Mouse (Mus musculus) R1 (cell line): ENCODE data around the gene Tpp2.
A peak's percentile ranks its signal among the peaks of the same experiment; 100 is the strongest.
"Not testable (repeated sequence)": the region's sequence is repeated elsewhere in the genome, so short reads cannot be mapped to it uniquely, and the experiment has no call there.

Experiments used
- DNase-seq: peaks from one replicate; pipeline ENCODE4 v3.0.0-alpha.2; 2018; ENCODE audit warnings: low read depth, low spot score

Gene Tpp2

DNA sequence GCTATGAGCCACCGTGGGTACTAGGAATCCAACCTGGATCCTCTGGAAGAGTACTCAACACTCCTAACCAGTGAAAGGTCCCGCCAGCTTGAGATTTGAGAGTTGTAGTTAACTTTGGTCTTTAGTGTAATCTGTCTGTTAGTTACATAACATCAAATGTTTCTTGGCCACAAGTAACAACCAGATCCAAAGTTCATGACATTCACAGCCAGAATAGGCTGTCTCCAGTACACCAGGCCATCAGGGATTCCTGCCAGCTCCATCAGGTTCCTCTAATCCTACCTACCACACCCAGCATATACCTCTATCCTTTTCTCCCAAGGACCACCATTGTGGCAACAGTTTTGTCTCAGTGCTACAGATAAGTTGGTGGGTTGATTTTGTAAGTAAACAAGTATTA, 82.1 kb downstream of the Tpp2 start:
- no peak for DNase-seq

DNA sequence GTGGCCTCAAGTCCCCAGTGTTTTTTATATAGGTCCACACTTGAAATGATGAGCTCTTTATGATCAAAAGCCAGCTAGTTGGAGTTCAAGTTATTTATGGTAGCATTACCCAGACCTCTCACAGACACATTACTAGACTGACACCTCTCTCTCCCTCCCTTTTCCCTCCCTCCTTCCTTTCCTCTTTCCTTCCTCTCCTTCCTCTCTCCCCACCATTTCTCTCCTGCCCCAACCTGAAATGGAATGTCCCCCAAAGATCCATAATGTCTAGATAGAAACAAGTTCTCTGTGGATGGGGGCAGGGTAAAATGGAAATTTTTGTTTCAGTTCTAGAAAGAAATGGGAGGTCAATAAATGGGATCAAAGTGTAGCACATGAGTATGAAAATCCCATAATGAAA, 86.5 kb downstream of the Tpp2 start, which contains the start of gene Mettl21c:
TSS of gene Mettl21c (minus strand) at position 101 of the 400 bp plus-strand sequence.
- DNase-seq = no peak

DNA sequence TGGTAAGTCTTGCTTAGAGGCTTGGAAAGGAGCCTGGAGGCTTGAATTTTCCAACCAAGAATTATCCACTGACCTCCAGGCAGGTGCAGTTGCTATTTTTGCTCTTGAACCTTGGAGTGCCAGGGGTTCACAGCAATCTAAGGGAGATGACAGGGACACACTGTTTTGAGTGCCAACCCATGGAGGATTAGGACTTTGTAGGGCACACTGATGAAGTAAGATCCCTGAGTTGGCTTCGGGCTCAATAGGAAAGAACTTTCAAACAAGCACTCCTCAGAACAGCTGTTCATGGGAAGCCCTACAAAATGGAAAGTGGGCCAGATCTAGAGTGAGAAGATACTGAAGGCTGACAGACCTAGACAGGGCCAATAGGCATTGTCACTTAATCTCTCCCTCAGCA, 89.2 kb downstream of the Tpp2 start:
- DNase-seq = no peak

DNA sequence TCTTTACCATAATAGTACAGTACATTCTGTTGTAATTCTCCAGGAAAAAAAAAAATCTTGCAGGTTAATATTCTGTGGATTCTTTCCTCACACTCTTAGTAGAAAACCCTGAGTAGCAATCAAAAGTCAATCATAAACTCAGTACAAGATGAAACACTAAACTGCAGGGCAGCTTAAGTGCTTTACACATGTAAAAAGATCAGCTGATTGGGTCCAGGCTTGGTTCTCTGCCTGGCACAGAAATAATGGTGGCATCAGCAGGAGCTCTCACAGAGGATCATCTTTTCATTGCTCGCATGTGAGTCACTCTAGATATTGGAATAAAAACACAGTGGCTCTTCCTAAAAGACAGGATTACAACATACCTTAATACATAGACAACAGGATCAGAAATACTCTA, 94.2 kb downstream of the Tpp2 start:
- DNase-seq = no peak

DNA sequence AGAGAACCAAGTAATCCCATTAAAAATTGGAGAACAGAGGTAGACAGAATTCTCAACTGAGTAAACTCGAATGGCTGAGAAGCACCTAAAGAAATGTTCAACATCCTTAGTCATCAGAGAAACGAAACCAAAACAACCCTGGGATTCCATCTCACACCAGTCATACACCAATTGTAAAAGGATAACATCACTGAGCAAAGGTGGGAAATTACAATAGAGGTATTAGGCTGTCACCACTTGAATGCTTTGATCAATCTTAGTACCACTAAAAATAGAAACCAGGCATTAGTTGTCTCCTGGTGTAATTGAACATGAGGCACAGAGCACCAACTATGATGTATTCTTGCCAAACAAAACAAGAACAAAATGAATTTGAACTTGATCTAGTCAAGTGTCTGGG, 98.8 kb downstream of the Tpp2 start:
- no peak for DNase-seq

DNA sequence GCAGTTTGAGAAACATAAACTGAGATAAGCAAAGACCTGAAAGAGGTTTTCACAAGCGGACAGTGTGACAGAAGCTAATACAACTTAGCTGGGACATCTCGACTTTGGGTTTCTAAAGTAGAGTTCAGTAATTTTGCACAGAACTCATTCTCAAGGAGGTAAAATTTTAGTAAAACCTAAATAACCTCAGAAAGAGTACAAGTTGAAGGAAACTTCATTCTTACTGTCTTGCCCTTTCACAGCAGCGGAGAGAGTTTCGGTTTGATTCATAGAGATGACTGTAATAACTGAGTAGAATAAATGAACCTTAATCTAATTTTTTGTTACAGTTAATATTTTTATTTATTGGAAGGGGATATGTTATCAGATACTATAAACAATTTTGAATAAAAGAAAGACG, 99.5 kb downstream of the Tpp2 start:
- no peak for DNase-seq

DNA sequence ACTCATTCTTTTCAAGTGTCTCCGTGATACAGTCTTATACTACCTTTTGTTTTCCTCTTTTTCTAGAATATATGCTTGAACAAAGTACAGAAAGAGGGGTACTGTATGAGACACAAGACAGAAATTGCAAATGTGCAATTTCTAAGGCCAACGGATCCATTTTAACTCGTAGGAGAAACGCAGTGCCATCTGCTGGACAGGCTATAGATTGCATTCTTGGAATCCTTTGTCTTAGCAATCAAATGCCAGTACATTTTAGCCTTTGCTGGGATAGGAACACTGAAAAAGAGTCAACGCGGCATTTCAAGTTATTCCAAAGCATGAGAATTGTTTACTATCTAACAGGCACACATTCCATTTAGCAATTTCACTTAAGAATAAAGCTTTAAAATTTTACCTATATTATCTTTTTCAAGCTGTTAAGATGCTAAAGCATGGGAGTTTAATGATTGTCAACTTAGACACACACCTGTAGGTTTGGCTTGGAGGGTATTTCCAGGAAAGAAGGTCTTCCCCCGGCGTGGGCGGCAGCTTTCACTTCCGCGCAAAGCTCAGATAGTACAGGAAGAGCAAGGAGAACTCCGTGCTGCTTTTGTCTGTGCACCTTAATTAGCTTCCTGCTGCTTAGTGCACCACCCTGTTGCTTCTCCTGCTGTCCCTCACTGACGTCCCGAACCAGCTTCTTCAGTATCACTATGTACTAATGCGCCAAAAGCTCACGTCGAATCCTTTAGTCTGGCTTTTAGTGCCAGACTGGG, 108.5 kb downstream of the Tpp2 start:
- DNase-seq = peak; percentile 65

DNA sequence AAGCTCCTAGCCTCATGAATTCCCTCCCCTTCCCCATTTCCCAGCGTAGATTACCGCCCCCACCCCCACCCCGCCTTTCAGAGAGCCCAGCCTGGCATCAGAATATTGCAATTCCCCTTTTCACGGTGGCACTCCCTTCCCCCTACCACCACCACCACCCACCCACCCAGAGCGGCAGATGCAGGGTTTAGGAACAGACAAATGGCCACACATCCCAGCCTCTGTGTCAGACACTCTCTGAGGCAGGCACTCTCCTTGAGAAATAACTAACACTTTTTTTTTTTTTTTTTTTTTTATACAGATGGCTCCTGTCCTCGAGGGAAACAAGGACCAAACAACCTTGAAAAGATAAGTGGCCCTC, 109.1 kb downstream of the Tpp2 start:
- no peak for DNase-seq

DNA sequence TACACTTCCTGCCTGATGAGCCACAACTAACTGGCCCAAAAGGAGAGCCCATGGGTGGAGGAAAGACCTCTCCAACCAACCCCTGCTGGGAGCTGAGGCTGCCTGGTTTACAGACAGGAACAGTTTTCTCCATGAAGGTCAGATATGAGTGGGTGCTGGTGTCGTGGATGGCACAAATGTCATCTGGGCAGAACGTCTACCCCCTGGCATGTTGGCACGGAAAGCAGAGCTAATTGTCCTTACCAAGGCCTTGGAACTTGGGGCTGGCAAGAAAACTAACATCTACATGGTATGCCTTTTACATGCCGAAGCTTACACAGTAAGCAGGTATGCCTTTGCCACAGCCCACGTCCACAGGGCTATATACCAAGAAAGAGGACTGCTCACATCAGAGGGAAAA, 112.2 kb downstream of the Tpp2 start:
- not testable (repeated sequence) for DNase-seq

DNA sequence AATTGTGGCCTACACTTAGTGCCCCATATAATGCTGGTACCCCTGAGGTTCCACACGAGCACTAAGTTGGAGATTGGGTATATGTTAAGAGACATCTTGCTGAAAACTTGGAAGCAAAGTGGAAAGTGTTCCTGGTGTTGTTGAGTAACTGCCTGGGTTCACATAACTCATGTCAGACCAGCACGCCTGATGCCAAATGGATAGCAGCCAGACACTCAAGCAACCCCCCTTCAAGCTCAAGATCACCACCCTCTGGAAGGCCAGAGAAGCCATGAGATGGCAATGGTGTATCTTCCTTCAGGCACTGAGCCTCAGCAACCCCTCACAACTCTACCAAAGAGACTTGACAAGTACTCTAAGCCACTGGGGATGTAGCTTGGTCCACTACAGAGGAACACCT, 113.1 kb downstream of the Tpp2 start:
- no peak for DNase-seq
